Mouse (Mus musculus) 3T3-L1 (cell line): Measurements from ENCODE around the gene Btg4.

Experiments
- DNase-seq: peaks from one replicate; pipeline ENCODE4 v3.0.0-alpha.2; 2015; ENCODE audit warnings: low read depth, low spot score

Gene Btg4

GRCm38 (mm10) chr9:51165312-51166180 lies 104.8 kb downstream of the Btg4 start, which contains the start of gene Gm32742:
Gene Gm32742 (minus strand): TSS chr9:51165517.
- DNase-seq: no peak

- no peak for DNase-seq
Observed at GRCm38 (mm10) chr9:51167954-51168353, 107.3 kb downstream of the Btg4 start.

GRCm38 (mm10) chr9:51168698-51169097 lies 108.0 kb downstream of the Btg4 start:
- DNase-seq: no peak

- no peak for DNase-seq
Observed at GRCm38 (mm10) chr9:51169133-51169532, 108.4 kb downstream of the Btg4 start.
